Mouse (Mus musculus) intestine, embryonic 15.5 days (tissue): ENCODE measurements around the gene Mif. TPM values are rescaled to one million over a fixed set of nuclear protein-coding genes. Genes with fewer than 3 reads are reported as not detected.

Source experiments
- polyA plus RNA-seq: library from polyadenylated mRNA; unstranded; fragments of >200 nt; fragmentation: Nextera tagmentation; extraction: Ambion mirVana; gene quantifications from 2 replicates; pipeline ENCODE4 v1.2.1, GENCODE M21; 2015

Mif gene
- polyA plus RNA-seq, 1 experiment from 2014 or later, result 2,230 TPM

Other genes starting within 250 kb of the Mif start
- gene Susd2, start 216.2 kb downstream of the Mif start, polyA plus RNA-seq, result 13.4 and 13.9 TPM in 2 replicates
- gene Cabin1, start 95.9 kb downstream of the Mif start, polyA plus RNA-seq, result 29.0 and 32.6 TPM in 2 replicates
- gene Ddt, start 86.8 kb downstream of the Mif start, polyA plus RNA-seq, result 74.7 and 76.1 TPM in 2 replicates
- gene Gm20441, start 79.3 kb downstream of the Mif start, polyA plus RNA-seq, result 0.96 TPM in 1 of 2 replicates, not detected in the other
- 38.7 and 40.3 TPM in 2 replicates for gene Gstt3, start 78.8 kb downstream of the Mif start, polyA plus RNA-seq
- 15.0 and 16.6 TPM in 2 replicates for gene Gstt1, start 61.7 kb downstream of the Mif start, polyA plus RNA-seq
- not detected in 2 replicates for gene Gstt4, start 37.7 kb downstream of the Mif start, polyA plus RNA-seq
- 57.5 and 63.1 TPM in 2 replicates for gene Gstt2, start 22.8 kb downstream of the Mif start, polyA plus RNA-seq
- 4.4 and 8.5 TPM in 2 replicates for gene Derl3, start 33.2 kb upstream of the Mif start, polyA plus RNA-seq
- 170 and 171 TPM in 2 replicates for gene Smarcb1, start 61.4 kb upstream of the Mif start, polyA plus RNA-seq
- gene Chchd10, start 72.9 kb upstream of the Mif start, polyA plus RNA-seq, result 171 and 215 TPM in 2 replicates
- 30.1 and 32.2 TPM in 2 replicates for gene Mmp11, start 76.3 kb upstream of the Mif start, polyA plus RNA-seq
- 0.30 and 0.47 TPM in 2 replicates for gene Gm867, start 80.4 kb upstream of the Mif start, polyA plus RNA-seq
- gene Vpreb3, start 82.8 kb upstream of the Mif start, polyA plus RNA-seq, result 0.57 and 0.89 TPM in 2 replicates
- gene Gm5134, start 94.3 kb upstream of the Mif start, polyA plus RNA-seq, result not detected in 2 replicates
- 18.6 and 18.9 TPM in 2 replicates for gene Zfp280b, start 172.4 kb upstream of the Mif start, polyA plus RNA-seq